Mouse (Mus musculus): ENCODE measurements around the gene Krt10. TPM values are rescaled to one million over a fixed set of nuclear protein-coding genes. Genes with fewer than 3 reads are reported as not detected.

The Krt10 gene
- polyA plus RNA-seq, 1 experiment, result 1.8 TPM

GRCm38 (mm10) chr11:99414463-99415147, 25.4 kb upstream of the Krt10 start:
- H3K27me3 ChIP-seq (ENCODE audit: control insufficient read depth, insufficient read depth, low read length), result no peaks in the 10 kb centered on the region
- no peak overlapping the region for H3K4me3 ChIP-seq (ENCODE audit: control insufficient read depth, low read depth, low read length)
- no peak for TF ChIP-seq CTCF (IDR thresholded peaks at IDR 0.05; ENCODE audit: control insufficient read depth, insufficient read depth, insufficient replicate concordance, low read depth, low read length)
- no peak for TF ChIP-seq POLR2A (IDR thresholded peaks at IDR 0.05; ENCODE audit: control insufficient read depth, low read depth, low read length)
- H3K4me1 ChIP-seq (ENCODE audit: control insufficient read depth, insufficient read depth, low read length), result no peaks in the 10 kb centered on the region
- H3K27ac ChIP-seq (ENCODE audit: control insufficient read depth, insufficient read depth, low read depth, low read length), result no peak overlapping the region
- no peaks in the 10 kb centered on the region for H3K36me3 ChIP-seq (ENCODE audit: control insufficient read depth, insufficient read depth, low read length)

GRCm38 (mm10) chr11:99413247-99413646, 24.1 kb upstream of the Krt10 start:
- H3K4me1 ChIP-seq (ENCODE audit: control insufficient read depth, insufficient read depth, low read length), result no peaks in the 10 kb centered on the region
- H3K27ac ChIP-seq (ENCODE audit: control insufficient read depth, insufficient read depth, low read depth, low read length), result no peak overlapping the region
- H3K36me3 ChIP-seq (ENCODE audit: control insufficient read depth, insufficient read depth, low read length), result no peaks in the 10 kb centered on the region
- H3K27me3 ChIP-seq (ENCODE audit: control insufficient read depth, insufficient read depth, low read length), result no peaks in the 10 kb centered on the region
- H3K4me3 ChIP-seq (ENCODE audit: control insufficient read depth, low read depth, low read length), result no peak overlapping the region
- TF ChIP-seq CTCF (IDR thresholded peaks at IDR 0.05; ENCODE audit: control insufficient read depth, insufficient read depth, insufficient replicate concordance, low read depth, low read length) (no peak), POLR2A (IDR thresholded peaks at IDR 0.05; ENCODE audit: control insufficient read depth, low read depth, low read length) (no peak)

- H3K27me3 ChIP-seq (ENCODE audit: control insufficient read depth, insufficient read depth, low read length), result no peaks in the 10 kb centered on the region
- no peaks in the 10 kb centered on the region for H3K36me3 ChIP-seq (ENCODE audit: control insufficient read depth, insufficient read depth, low read length)
- H3K4me1 ChIP-seq (ENCODE audit: control insufficient read depth, insufficient read depth, low read length), result no peaks in the 10 kb centered on the region
- H3K27ac ChIP-seq (ENCODE audit: control insufficient read depth, insufficient read depth, low read depth, low read length), result no peak overlapping the region
- H3K4me3 ChIP-seq (ENCODE audit: control insufficient read depth, low read depth, low read length), result no peak overlapping the region
- TF ChIP-seq CTCF (IDR thresholded peaks at IDR 0.05; ENCODE audit: control insufficient read depth, insufficient read depth, insufficient replicate concordance, low read depth, low read length), result no peak
- TF ChIP-seq POLR2A (IDR thresholded peaks at IDR 0.05; ENCODE audit: control insufficient read depth, low read depth, low read length), result no peak
Measured at GRCm38 (mm10) chr11:99406186-99406585, 17.0 kb upstream of the Krt10 start.

- Histone ChIP-seq H3K36me3 (ENCODE audit: control insufficient read depth, insufficient read depth, low read length) (no peaks in the 10 kb centered on the region), H3K4me3 (ENCODE audit: control insufficient read depth, low read depth, low read length) (no peak overlapping the region), H3K27me3 (ENCODE audit: control insufficient read depth, insufficient read depth, low read length) (no peaks in the 10 kb centered on the region), H3K27ac (ENCODE audit: control insufficient read depth, insufficient read depth, low read depth, low read length) (no peak overlapping the region), H3K4me1 (ENCODE audit: control insufficient read depth, insufficient read depth, low read length) (no peaks in the 10 kb centered on the region)
- TF ChIP-seq POLR2A (IDR thresholded peaks at IDR 0.05; ENCODE audit: control insufficient read depth, low read depth, low read length), result no peak
- no peak for TF ChIP-seq CTCF (IDR thresholded peaks at IDR 0.05; ENCODE audit: control insufficient read depth, insufficient read depth, insufficient replicate concordance, low read depth, low read length)
Measured at GRCm38 (mm10) chr11:99399956-99400549, 10.9 kb upstream of the Krt10 start.

GRCm38 (mm10) chr11:99398832-99399231, 9.7 kb upstream of the Krt10 start:
- H3K4me3 ChIP-seq (ENCODE audit: control insufficient read depth, low read depth, low read length), result no peak overlapping the region
- H3K4me1 ChIP-seq (ENCODE audit: control insufficient read depth, insufficient read depth, low read length), result no peaks in the 10 kb centered on the region
- no peaks in the 10 kb centered on the region for H3K27me3 ChIP-seq (ENCODE audit: control insufficient read depth, insufficient read depth, low read length)
- no peak overlapping the region for H3K27ac ChIP-seq (ENCODE audit: control insufficient read depth, insufficient read depth, low read depth, low read length)
- H3K36me3 ChIP-seq (ENCODE audit: control insufficient read depth, insufficient read depth, low read length), result no peaks in the 10 kb centered on the region
- TF ChIP-seq POLR2A (IDR thresholded peaks at IDR 0.05; ENCODE audit: control insufficient read depth, low read depth, low read length) (no peak), CTCF (IDR thresholded peaks at IDR 0.05; ENCODE audit: control insufficient read depth, insufficient read depth, insufficient replicate concordance, low read depth, low read length) (no peak)

GRCm38 (mm10) chr11:99398084-99398483, 8.9 kb upstream of the Krt10 start:
- H3K4me1 ChIP-seq (ENCODE audit: control insufficient read depth, insufficient read depth, low read length), result no peaks in the 10 kb centered on the region
- no peak overlapping the region for H3K4me3 ChIP-seq (ENCODE audit: control insufficient read depth, low read depth, low read length)
- no peak overlapping the region for H3K27ac ChIP-seq (ENCODE audit: control insufficient read depth, insufficient read depth, low read depth, low read length)
- no peaks in the 10 kb centered on the region for H3K36me3 ChIP-seq (ENCODE audit: control insufficient read depth, insufficient read depth, low read length)
- H3K27me3 ChIP-seq (ENCODE audit: control insufficient read depth, insufficient read depth, low read length), result no peaks in the 10 kb centered on the region
- TF ChIP-seq CTCF (IDR thresholded peaks at IDR 0.05; ENCODE audit: control insufficient read depth, insufficient read depth, insufficient replicate concordance, low read depth, low read length) (no peak), POLR2A (IDR thresholded peaks at IDR 0.05; ENCODE audit: control insufficient read depth, low read depth, low read length) (no peak)

GRCm38 (mm10) chr11:99396661-99397060, 7.5 kb upstream of the Krt10 start:
- H3K4me1 ChIP-seq (ENCODE audit: control insufficient read depth, insufficient read depth, low read length), result no peaks in the 10 kb centered on the region
- no peaks in the 10 kb centered on the region for H3K27me3 ChIP-seq (ENCODE audit: control insufficient read depth, insufficient read depth, low read length)
- H3K36me3 ChIP-seq (ENCODE audit: control insufficient read depth, insufficient read depth, low read length), result no peaks in the 10 kb centered on the region
- no peak overlapping the region for H3K27ac ChIP-seq (ENCODE audit: control insufficient read depth, insufficient read depth, low read depth, low read length)
- H3K4me3 ChIP-seq (ENCODE audit: control insufficient read depth, low read depth, low read length), result no peak overlapping the region
- TF ChIP-seq POLR2A (IDR thresholded peaks at IDR 0.05; ENCODE audit: control insufficient read depth, low read depth, low read length) (no peak), CTCF (IDR thresholded peaks at IDR 0.05; ENCODE audit: control insufficient read depth, insufficient read depth, insufficient replicate concordance, low read depth, low read length) (no peak)
